Mouse (Mus musculus) heart, adult 18-20 months (tissue): ENCODE measurements around the gene Rnf187. TPM values are rescaled to one million over a fixed set of nuclear protein-coding genes. Genes with fewer than 3 reads are reported as not detected.

Experiments
- DNase-seq, 2 experiments: peaks; one replicate each; pipeline ENCODE4 v3.0.0; 2021 to 2022; ENCODE audit warnings: mixed read lengths in 1 of 2
- total RNA-seq, 2 experiments: library from RNA; stranded (reverse); gene quantifications; 2 replicates each; pipeline ENCODE4 v1.2.3; 2021

The Rnf187 gene
- total RNA-seq, 2 experiments from 2014 or later: 165 to 170 TPM

GRCm38 (mm10) chr11:58947798-58948528 lies 9.2 kb upstream of the Rnf187 start:
- no peak for DNase-seq

GRCm38 (mm10) chr11:58947306-58947705 lies 8.6 kb upstream of the Rnf187 start:
- no peak for DNase-seq

DNA sequence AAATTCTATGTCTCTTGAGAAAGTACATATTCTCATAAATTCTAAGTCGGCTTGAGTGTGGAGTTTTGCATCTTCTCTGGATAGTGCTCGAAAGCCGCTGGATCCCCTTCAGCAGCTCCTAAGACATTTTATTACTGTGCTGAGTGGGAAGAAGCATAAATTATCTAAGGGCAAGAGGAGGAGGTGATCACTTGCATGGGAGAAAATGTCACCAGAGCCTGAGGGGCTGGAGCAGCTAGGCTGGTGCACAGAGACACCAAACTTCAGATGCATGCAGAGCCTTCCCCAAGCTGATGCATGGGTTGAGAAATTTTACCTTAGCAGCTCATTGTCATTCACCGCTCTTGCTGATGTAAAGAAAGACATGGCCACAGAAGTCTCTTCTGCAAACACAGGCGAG lies 5.4 kb upstream of the Rnf187 start:
- no peak for DNase-seq

DNA sequence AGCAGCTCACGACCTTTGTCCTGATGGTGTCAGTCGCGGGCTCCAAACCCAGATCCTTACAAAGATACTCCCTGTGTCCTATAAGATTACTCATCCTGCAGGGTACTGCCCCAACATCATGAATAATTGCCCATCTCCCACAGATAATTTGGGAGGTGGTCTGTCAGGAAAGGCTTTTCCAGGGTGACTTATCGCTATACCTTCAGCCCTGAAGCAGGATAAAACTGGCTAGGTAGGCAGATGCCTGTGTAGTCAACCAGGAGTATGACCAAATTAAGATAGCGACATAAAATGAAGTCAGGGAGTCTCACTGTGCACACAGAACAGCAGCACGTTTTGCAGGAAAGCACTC lies 348 bp upstream of the Rnf187 start:
- no peak for DNase-seq

DNA sequence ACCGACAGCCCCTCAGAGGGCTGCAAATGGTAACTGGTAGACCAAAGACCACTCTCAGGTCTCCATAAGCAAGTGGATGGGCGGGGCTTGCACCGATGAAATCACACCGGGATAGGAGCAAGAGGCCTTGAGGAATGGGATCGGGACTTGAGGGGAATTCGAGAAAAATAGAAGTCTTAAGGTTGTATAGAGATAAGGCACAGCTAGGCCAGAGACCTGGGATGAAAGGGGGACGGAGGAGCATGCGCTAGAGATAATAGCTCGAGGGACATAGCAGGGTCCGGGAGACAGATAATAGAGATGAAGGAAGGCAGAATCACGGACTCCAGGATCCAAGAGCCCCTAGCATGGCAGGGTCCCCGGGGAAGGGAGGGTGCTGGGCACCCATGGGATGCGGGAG lies 807 bp downstream of the Rnf187 start:
- DNase-seq: no peak

GRCm38 (mm10) chr11:58931576-58931975 lies 7.1 kb downstream of the Rnf187 start:
- no peak for DNase-seq

GRCm38 (mm10) chr11:58930254-58930653 lies 8.5 kb downstream of the Rnf187 start:
- DNase-seq: no peak

GRCm38 (mm10) chr11:58929641-58930040 lies 9.1 kb downstream of the Rnf187 start:
- DNase-seq: no peak

DNA sequence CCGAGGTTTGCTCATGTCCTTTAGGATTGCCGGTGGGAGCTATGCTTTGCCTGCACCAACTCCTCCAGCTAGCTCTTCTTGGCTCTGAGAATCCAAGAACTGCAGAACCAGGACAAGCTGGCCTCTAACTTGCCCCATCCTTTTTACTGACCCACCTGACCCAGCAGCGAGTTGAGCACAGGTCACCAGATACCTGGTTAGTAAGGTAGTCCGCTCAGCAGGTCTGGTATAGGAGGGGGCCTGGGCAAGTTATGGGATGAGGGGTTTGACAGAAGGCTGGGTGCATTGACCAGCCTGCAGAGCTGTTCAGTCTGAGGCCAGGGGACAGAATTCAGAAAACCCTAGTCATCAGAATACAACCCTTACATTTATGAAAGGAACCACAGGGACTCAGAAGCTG lies 9.7 kb downstream of the Rnf187 start:
- no peak for DNase-seq

- peak; percentile 68 to 78 for DNase-seq
These were observed 10.7 kb downstream of the Rnf187 start for GRCm38 (mm10) chr11:58927790-58928651.

- DNase-seq: no peak
These were observed 11.7 kb downstream of the Rnf187 start for GRCm38 (mm10) chr11:58927053-58927452.

- no peak for DNase-seq
These were observed 12.1 kb downstream of the Rnf187 start for GRCm38 (mm10) chr11:58926651-58927050.

- DNase-seq: no peak
These were observed 16.3 kb downstream of the Rnf187 start for GRCm38 (mm10) chr11:58922420-58922819.

GRCm38 (mm10) chr11:58918759-58919158 lies 20.0 kb downstream of the Rnf187 start:
- DNase-seq: no peak

- no peak for DNase-seq
These were observed 20.9 kb downstream of the Rnf187 start, which contains the start of gene Btnl10 for GRCm38 (mm10) chr11:58917745-58918366. Gene Btnl10, plus strand, starts transcription at chr11:58917908.

DNA sequence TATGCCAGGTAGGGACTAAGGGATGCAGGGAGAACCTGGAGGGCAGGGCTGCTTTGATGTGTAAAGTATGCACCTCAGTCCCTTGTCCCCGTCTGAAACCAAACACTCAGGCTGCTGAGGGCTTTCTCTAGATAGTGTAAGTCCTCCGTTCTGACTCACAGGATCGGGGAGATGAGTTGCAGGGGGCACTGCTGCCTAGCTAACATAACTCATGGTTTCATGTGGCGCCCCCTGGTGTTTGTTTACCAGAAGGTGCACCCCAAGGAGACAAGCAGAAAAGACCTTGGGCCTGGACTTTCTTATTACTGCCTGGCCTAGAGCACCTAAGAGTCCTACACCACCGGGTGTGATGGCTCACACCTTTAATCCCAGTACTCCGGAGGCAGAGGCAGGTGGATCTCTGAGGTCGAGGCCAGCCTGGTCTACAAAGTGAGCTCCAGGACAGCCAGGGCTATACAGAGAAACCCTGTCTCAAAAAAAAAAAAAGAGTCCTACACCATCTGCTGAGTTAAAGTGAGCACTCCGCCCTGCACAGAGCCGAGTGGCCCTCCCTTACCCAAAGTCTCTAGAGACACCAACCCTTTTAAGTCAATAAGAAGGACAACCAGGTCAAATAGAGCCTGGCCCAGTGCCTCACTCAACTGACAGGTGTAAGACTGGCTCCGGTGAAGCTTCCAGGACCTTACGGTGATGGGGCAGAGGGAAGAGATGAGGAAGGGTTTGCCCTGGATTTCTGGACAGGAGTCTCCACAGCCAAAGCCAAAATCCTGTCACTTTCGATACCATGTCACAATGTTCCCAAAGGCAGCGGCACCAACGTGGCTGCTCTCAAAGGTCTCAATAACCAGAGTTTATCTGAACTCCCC lies 21.6 kb downstream of the Rnf187 start:
- DNase-seq: peak; percentile 27 to 49

- DNase-seq: peak in 1 of 2 experiments; percentile 60
These were observed 24.2 kb downstream of the Rnf187 start for GRCm38 (mm10) chr11:58914461-58915028.

GRCm38 (mm10) chr11:58913776-58914175 lies 24.9 kb downstream of the Rnf187 start:
- no peak for DNase-seq

GRCm38 (mm10) chr11:58904838-58905237 lies 33.9 kb downstream of the Rnf187 start:
- peak in 1 of 2 experiments; percentile 19 for DNase-seq

GRCm38 (mm10) chr11:58904410-58904718 lies 34.4 kb downstream of the Rnf187 start:
- DNase-seq: no peak

- DNase-seq: peak; percentile 97 to 99
These were observed 35.0 kb downstream of the Rnf187 start, which contains the start of gene Zfp39 for GRCm38 (mm10) chr11:58903511-58904409. Gene Zfp39, minus strand, starts transcription at chr11:58904225.
